ENCODE assay signal across 10 mouse cellular contexts in genomic region chr6:136463491-136463890, GRCm38 (mm10). TPM values are rescaled to one million over a fixed set of nuclear protein-coding genes. Genes with fewer than 3 reads are reported as not detected.
DNase-seq lines count a peak whose midpoint lies in the region; ATAC-seq and TF ChIP-seq lines count a peak whose summit lies in the region.
"Had no signal": no experiment of that assay in that cellular context is flagged by ENCODE, and none has a peak within 500 bp of the region (broad histone marks: within the 10 kb centered on the region; RNA-seq: fewer than 3 reads in every experiment).

No protein-coding gene starts in this region.

- H3K4me1 ChIP-seq in kidney, embryonic 15.5 days: peaks cover 30% of the 10 kb centered on the region
- peaks cover 8 to 48% of the 10 kb centered on the region in 2 experiments for H3K4me1 ChIP-seq in CH12.LX (ENCODE audit: control insufficient read depth in 1 of 2, insufficient read depth in 2 of 2)
- peaks cover 8% of the 10 kb centered on the region; the same call in 1 of the 2 replicates for H3K4me1 ChIP-seq in small intestine, adult 2 months (ENCODE audit: control insufficient read depth, insufficient read depth, insufficient read length, low read length)
- peaks cover 6% of the 10 kb centered on the region; the same call in 1 of the 2 replicates for H3K4me1 ChIP-seq in intestine, postnatal 0 days (replicated peaks; ENCODE audit: control insufficient read depth, insufficient read depth, low read length)

- TF ChIP-seq EP300 in CH12.LX (IDR thresholded peaks at IDR 0.05; ENCODE audit: low read length): peak; percentile 74

- H3K4me3 ChIP-seq in kidney, embryonic 15.5 days (replicated peaks): no peak overlapping the region
- H3K4me3 ChIP-seq in CH12.LX (replicated peaks in 1 of 3; ENCODE audit: low read depth in 2 of 3, low read length in 2 of 3, poor library complexity in 1 of 3): peak overlapping the region; percentile 57 to 63 (median 60)
- peak overlapping the region; percentile 37 for H3K4me3 ChIP-seq in small intestine, adult 2 months (ENCODE audit: low read depth, low read length)
- no peak overlapping the region for H3K4me3 ChIP-seq in intestine, postnatal 0 days (ENCODE audit: low read depth, low read length)

- no peak overlapping the region for H3K4me2 ChIP-seq in kidney, embryonic 15.5 days
- peak overlapping the region; percentile 57 for H3K4me2 ChIP-seq in CH12.LX (ENCODE audit: insufficient read depth, low read depth, poor library complexity, severe bottlenecking)
- H3K4me2 ChIP-seq in intestine, postnatal 0 days (replicated peaks; ENCODE audit: low read depth): no peak overlapping the region

- ATAC-seq in kidney, embryonic 15.5 days (replicated peaks; ENCODE audit: low FRiP score): no peak
- ATAC-seq in common myeloid progenitor, adult 5-6 weeks (replicated peaks; ENCODE audit: low read depth, poor library complexity, severe bottlenecking): 0 out of 2 replicates have a peak, but pooled peaks have one; percentile 10
- no peak for ATAC-seq in intestine, postnatal 0 days

- in situ Hi-C loops in CH12.LX (cut with MboI; ENCODE audit: low pct_ligation_motif_present, low pct_unique_long_range_greater_than_20kb, low sequenced_read_pairs): loop anchor here (5.0 kb wide), 1 partner anchor 36 kb away; no protein-coding TSS in a partner anchor

- H3K9ac ChIP-seq in kidney, embryonic 15.5 days: no peak overlapping the region
- peak overlapping the region; percentile 79 for H3K9ac ChIP-seq in CH12.LX (ENCODE audit: insufficient read depth, low read depth)
- H3K9ac ChIP-seq in intestine, postnatal 0 days (ENCODE audit: low read depth, low read length): no peak overlapping the region

- 88% methylated on average over 9 of the region's 9 CpGs for WGBS in kidney, embryonic 15.5 days
- WGBS in small intestine, adult 2 months: 82% methylated on average over 9 of the region's 9 CpGs
- WGBS in intestine, postnatal 0 days: 70% methylated on average over 9 of the region's 9 CpGs

- H3K36me3 ChIP-seq in kidney, embryonic 15.5 days: no peaks in the 10 kb centered on the region
- peaks cover 0 to 6% of the 10 kb centered on the region in 2 experiments for H3K36me3 ChIP-seq in CH12.LX (replicated peaks in 1 of 2; ENCODE audit: control insufficient read depth in 1 of 2, insufficient read depth in 1 of 2, low read length in 1 of 2)
- no peaks in the 10 kb centered on the region for H3K36me3 ChIP-seq in small intestine, adult 2 months (ENCODE audit: control insufficient read depth, insufficient read depth, low read length)
- H3K36me3 ChIP-seq in intestine, postnatal 0 days (ENCODE audit: control insufficient read depth, insufficient read depth): no peaks in the 10 kb centered on the region

- no peak for TF ChIP-seq CTCF in CH12.LX (conservative IDR thresholded peaks at IDR 0.05 in 1 of 2, IDR thresholded peaks at IDR 0.05 in 1 of 2; ENCODE audit: low read depth in 2 of 2, low read length in 2 of 2)
- no peak for TF ChIP-seq CTCF in small intestine, adult 2 months (IDR thresholded peaks at IDR 0.05; ENCODE audit: extremely low read depth, insufficient read length, insufficient replicate concordance, low read depth, low read length)
- no peak for TF ChIP-seq CTCF in intestine, postnatal 0 days (IDR thresholded peaks at IDR 0.05; ENCODE audit: low read depth)

- peak overlapping the region; percentile 97; the same call in 1 of the 2 replicates for H3K27ac ChIP-seq in kidney, embryonic 15.5 days
- H3K27ac ChIP-seq in CH12.LX (ENCODE audit: insufficient read depth, low read depth): peak overlapping the region; percentile 97
- H3K27ac ChIP-seq in small intestine, adult 2 months (ENCODE audit: insufficient read depth, low read depth, low read length): peak overlapping the region; percentile 67
- no peak overlapping the region for H3K27ac ChIP-seq in intestine, postnatal 0 days (ENCODE audit: low read depth, low read length)

- TF ChIP-seq POLR2A in CH12.LX (IDR thresholded peaks at IDR 0.05; ENCODE audit: low read depth, low read length): no peak
- TF ChIP-seq POLR2A in small intestine, adult 2 months (IDR thresholded peaks at IDR 0.05; ENCODE audit: low read depth, low read length): no peak

- H3K9me3 ChIP-seq in kidney, embryonic 15.5 days (replicated peaks): no peaks in the 10 kb centered on the region
- H3K9me3 ChIP-seq in CH12.LX (replicated peaks; ENCODE audit: low read length): peaks cover 3% of the 10 kb centered on the region
- H3K9me3 ChIP-seq in intestine, postnatal 0 days (ENCODE audit: control insufficient read depth): no peaks in the 10 kb centered on the region

- no peaks in the 10 kb centered on the region for H3K27me3 ChIP-seq in kidney, embryonic 15.5 days
- H3K27me3 ChIP-seq in CH12.LX (replicated peaks): no peaks in the 10 kb centered on the region
- H3K27me3 ChIP-seq in small intestine, adult 2 months (ENCODE audit: control insufficient read depth, insufficient read depth, low read length): no peaks in the 10 kb centered on the region
- no peaks in the 10 kb centered on the region for H3K27me3 ChIP-seq in intestine, postnatal 0 days (replicated peaks; ENCODE audit: control insufficient read depth, insufficient read depth, low read length)

- dilution Hi-C loops in CH12.LX (cut with MboI; ENCODE audit: extremely low pct_ligation_motif_present, extremely low pct_unique_long_range_greater_than_20kb, low sequenced_read_pairs): no loop called here

- TF ChIP-seq RAD21 in CH12.LX (IDR thresholded peaks at IDR 0.05; ENCODE audit: low read depth, low read length): no peak; the same call in 1 of the 2 replicates

- no peaks in the 10 kb centered on the region for H3K79me2 ChIP-seq in CH12.LX (replicated peaks; ENCODE audit: control insufficient read depth, extremely low read depth, insufficient read depth, poor library complexity, severe bottlenecking)

- no peak for DNase-seq in kidney, postnatal 36 days
- DNase-seq in CH12.LX (ENCODE audit: extremely low read depth): peak; percentile 91
- no peak for DNase-seq in cerebellum, postnatal 36 days
- DNase-seq: cerebellum, postnatal 10 days had no signal

TF ChIP-seq in CH12.LX, 34 proteins besides CTCF, POLR2A, EP300 and RAD21 (continues in another document):
- TF ChIP-seq POLR2AphosphoS2 (IDR thresholded peaks at IDR 0.05; ENCODE audit: low read depth, low read length) (no peak), MAZ (IDR thresholded peaks at IDR 0.05; ENCODE audit: low read depth, low read length) (peak; percentile 74), CHD1 (IDR thresholded peaks at IDR 0.05; ENCODE audit: low read depth, low read length) (no peak), MXI1 (IDR thresholded peaks at IDR 0.05; ENCODE audit: low read depth, low read length) (peak; percentile 3; the same call in 1 of the 2 replicates), MEF2A (IDR thresholded peaks at IDR 0.05; ENCODE audit: borderline replicate concordance, low read depth, low read length) (peak; percentile 52; the same call in 1 of the 2 replicates), HCFC1 (IDR thresholded peaks at IDR 0.05; ENCODE audit: low read depth, low read length) (peak; percentile 14; the same call in 1 of the 2 replicates), NELFE (IDR thresholded peaks at IDR 0.05; ENCODE audit: low read depth, low read length) (no peak), IRF4 (IDR thresholded peaks at IDR 0.05; ENCODE audit: low read depth, low read length) (peak; percentile 56; the same call in 1 of the 2 replicates), ETS1 (conservative IDR thresholded peaks at IDR 0.05; ENCODE audit: low read depth, low read length) (peak; percentile 77), RCOR1 (conservative IDR thresholded peaks at IDR 0.05; ENCODE audit: low read depth, low read length) (no peak), GABPA (IDR thresholded peaks at IDR 0.05; ENCODE audit: insufficient replicate concordance, low read depth, low read length) (no peak), USF1 (IDR thresholded peaks at IDR 0.05; ENCODE audit: low read depth, low read length) (no peak), KAT2A (IDR thresholded peaks at IDR 0.05; ENCODE audit: insufficient replicate concordance, low read length) (no peak), JUND (conservative IDR thresholded peaks at IDR 0.05; ENCODE audit: low read depth, low read length) (no peak), NRF1 (IDR thresholded peaks at IDR 0.05; ENCODE audit: low read depth, low read length) (no peak), ELF1 (IDR thresholded peaks at IDR 0.05; ENCODE audit: low read depth, low read length) (peak; percentile 39; the same call in 1 of the 2 replicates), SIN3A (IDR thresholded peaks at IDR 0.05; ENCODE audit: low read length) (peak; percentile 69), JUN (IDR thresholded peaks at IDR 0.05; ENCODE audit: insufficient read depth, low read depth, low read length) (no peak), MAX (IDR thresholded peaks at IDR 0.05; ENCODE audit: low read length) (no peak; the same call in 1 of the 2 replicates), TBP (conservative IDR thresholded peaks at IDR 0.05; ENCODE audit: low read depth, low read length) (peak; percentile 55; the same call in 1 of the 2 replicates), SMC3 (IDR thresholded peaks at IDR 0.05; ENCODE audit: low read depth, low read length) (peak; percentile 23), BHLHE40 (IDR thresholded peaks at IDR 0.05; ENCODE audit: low read depth, low read length) (peak; percentile 96), UBTF (IDR thresholded peaks at IDR 0.05; ENCODE audit: low read depth, low read length) (no peak), ZNF384 (IDR thresholded peaks at IDR 0.05; ENCODE audit: low read depth, low read length) (no peak), ZKSCAN1 (IDR thresholded peaks at IDR 0.05; ENCODE audit: borderline replicate concordance, low read depth, low read length) (no peak)

RNA-seq across cellular contexts. Expression of gene Atf7ip, which starts 42.5 kb away (rescaled TPM):
- polyA plus RNA-seq in kidney, embryonic 15.5 days (2015; fragmentation: Nextera tagmentation; extraction: Ambion mirVana): 43.1 and 44.2 TPM in 2 replicates
- total RNA-seq in CH12.LX (2012; rRNA removed) (20.4 and 35.4 TPM in 2 replicates), CH12.LX (2014; rRNA removed) (4.2 and 4.4 TPM in 2 replicates)
- polyA plus RNA-seq in CH12.LX (2012; ENCODE audit: insufficient read length, low read depth): 29.7 and 44.8 TPM in 2 replicates
- 72.9 and 86.2 TPM in 2 replicates for total RNA-seq in common myeloid progenitor, adult 5-6 weeks (2017)
- 9.4 and 19.0 TPM in 2 replicates for polyA plus RNA-seq in small intestine, adult 2 months (2012; rRNA removed)
- 8.6 and 9.4 TPM in 2 replicates for polyA plus RNA-seq in intestine, postnatal 0 days (2015; fragmentation: Nextera tagmentation; extraction: Ambion mirVana)

RNA-seq across cellular contexts. Expression of gene E330021D16Rik, which starts 48.1 kb away (rescaled TPM):
- polyA plus RNA-seq in kidney, embryonic 15.5 days (2015; fragmentation: Nextera tagmentation; extraction: Ambion mirVana): 1.4 and 2.0 TPM in 2 replicates
- total RNA-seq in CH12.LX (2012; rRNA removed) (not detected in 2 replicates), CH12.LX (2014; rRNA removed) (not detected in 2 replicates)
- polyA plus RNA-seq in CH12.LX (2012; ENCODE audit: insufficient read length, low read depth): not detected in 2 replicates
- not detected in 2 replicates for total RNA-seq in common myeloid progenitor, adult 5-6 weeks (2017)
- polyA plus RNA-seq in small intestine, adult 2 months (2012; rRNA removed): not detected in 2 replicates
- not detected in 2 replicates for polyA plus RNA-seq in intestine, postnatal 0 days (2015; fragmentation: Nextera tagmentation; extraction: Ambion mirVana)
- total RNA-seq: gastrocnemius, adult 8-10 months; megakaryocyte-erythroid progenitor cell, adult 5-6 weeks had no signal

Comparison
In these comparisons a context has a peak if more than half of its experiments do, and no peak if none do; other contexts are left out.
1. H3K4me3 ChIP-seq: peak in CH12.LX (3 of 3) and small intestine, adult 2 months (single experiment); none in kidney, embryonic 15.5 days (single experiment) and intestine, postnatal 0 days (single experiment).